ENCODE assay signal across 18 mouse cellular contexts in the genomic region with DNA sequence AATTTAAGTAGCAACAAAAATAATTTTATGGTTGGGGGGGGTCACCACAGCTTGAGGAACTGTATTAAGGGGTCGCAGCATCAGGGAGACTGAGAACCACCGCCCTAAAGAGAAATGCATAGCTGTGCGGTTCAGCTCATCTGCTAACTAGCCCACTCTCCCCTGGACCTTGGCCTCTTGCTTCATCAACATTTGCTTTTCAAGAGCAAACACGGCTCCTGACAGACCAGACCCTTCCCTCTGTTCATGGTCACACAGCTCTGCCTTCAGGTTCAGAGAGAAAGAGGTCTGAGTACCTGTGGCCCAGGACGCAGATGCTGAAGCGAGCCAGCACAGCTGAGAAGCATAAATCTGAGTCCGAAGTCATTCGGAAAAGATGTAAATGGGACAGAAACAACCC. TPM values are rescaled to one million over a fixed set of nuclear protein-coding genes. Genes with fewer than 3 reads are reported as not detected.
DNase-seq lines count a peak whose midpoint lies in the region; ATAC-seq lines count a peak whose summit lies in the region.
"Had no signal": no experiment of that assay in that cellular context is flagged by ENCODE, and none has a peak within 500 bp of the region (broad histone marks: within the 10 kb centered on the region; RNA-seq: fewer than 3 reads in every experiment).

No protein-coding gene starts in this region.

- H3K4me1 ChIP-seq in hindbrain, embryonic 14.5 days (replicated peaks; ENCODE audit: control insufficient read depth, insufficient read depth, low read length) = peaks cover 16% of the 10 kb centered on the region
- peaks cover 16% of the 10 kb centered on the region for H3K4me1 ChIP-seq in hindbrain, embryonic 16.5 days (ENCODE audit: control insufficient read depth, insufficient read depth, low read depth, low read length)
- peaks cover 14% of the 10 kb centered on the region for H3K4me1 ChIP-seq in intestine, embryonic 16.5 days (ENCODE audit: control insufficient read depth, insufficient read depth, low read length)
- peaks cover 26% of the 10 kb centered on the region for H3K4me1 ChIP-seq in liver, embryonic 13.5 days (replicated peaks)
- peaks cover 23% of the 10 kb centered on the region for H3K4me1 ChIP-seq in stomach, embryonic 15.5 days

- intact Hi-C loops in left cerebral cortex, postnatal 36 days (cut with DNase I) = no loop called here

- H3K27ac ChIP-seq in hindbrain, embryonic 14.5 days = 0 out of 2 replicates have a peak overlapping the region, but pooled peaks have one; percentile 66
- no peak overlapping the region; the same call in 1 of the 2 replicates for H3K27ac ChIP-seq in hindbrain, embryonic 16.5 days (ENCODE audit: low read depth, low read length)
- H3K27ac ChIP-seq in intestine, embryonic 16.5 days (ENCODE audit: low read length) = peak overlapping the region; percentile 43; the same call in 1 of the 2 replicates
- H3K27ac ChIP-seq in liver, embryonic 13.5 days = no peak overlapping the region
- 0 out of 2 replicates have a peak overlapping the region, but pooled peaks have one; percentile 1 for H3K27ac ChIP-seq in stomach, embryonic 15.5 days
- H3K27ac ChIP-seq: hindbrain, embryonic 15.5 days had no signal

- no peak overlapping the region for H3K4me3 ChIP-seq in hindbrain, embryonic 14.5 days (replicated peaks; ENCODE audit: low read length)
- H3K4me3 ChIP-seq in hindbrain, embryonic 16.5 days (ENCODE audit: low read length) = no peak overlapping the region
- H3K4me3 ChIP-seq in intestine, embryonic 16.5 days (ENCODE audit: low read length) = peak overlapping the region; percentile 7; the same call in 1 of the 2 replicates
- H3K4me3 ChIP-seq in liver, embryonic 13.5 days (replicated peaks) = no peak overlapping the region
- no peak overlapping the region for H3K4me3 ChIP-seq in stomach, embryonic 15.5 days (replicated peaks)
- H3K4me3 ChIP-seq: forebrain, embryonic 10.5 days; heart, embryonic 15.5 days; hindbrain, embryonic 15.5 days; limb, embryonic 12.5 days had no signal

- WGBS in hindbrain, embryonic 14.5 days = 86% methylated on average over 8 of the region's 8 CpGs
- WGBS in hindbrain, embryonic 16.5 days = 76% methylated on average over 8 of the region's 8 CpGs
- 63% methylated on average over 8 of the region's 8 CpGs for WGBS in intestine, embryonic 16.5 days
- 76% methylated on average over 8 of the region's 8 CpGs for WGBS in liver, embryonic 13.5 days (ENCODE audit: insufficient replicate concordance)
- 70% methylated on average over 8 of the region's 8 CpGs for WGBS in stomach, embryonic 15.5 days

- no peak for DNase-seq in hindbrain, embryonic 14.5 days (ENCODE audit: low spot score)
- no peak for DNase-seq in liver, embryonic 13.5 days
- DNase-seq in left cerebral cortex, postnatal 36 days (ENCODE audit: low spot score in 2 of 2) = no peak
- DNase-seq in frontal cortex, postnatal 36 days (ENCODE audit: low spot score in 2 of 2) = no peak
- no peak for DNase-seq in testis, postnatal 10 days (ENCODE audit: low spot score)
- DNase-seq: adrenal gland, postnatal 10 days; cerebellum, adult 18-20 months; cerebellum, postnatal 14 days; kidney, adult 18-20 months; kidney, postnatal 10 days had no signal

- ATAC-seq in hindbrain, embryonic 14.5 days (ENCODE audit: low FRiP score) = no peak
- ATAC-seq in hindbrain, embryonic 16.5 days = no peak
- peak; percentile 69 for ATAC-seq in intestine, embryonic 16.5 days
- peak; percentile 77 for ATAC-seq in liver, embryonic 13.5 days (ENCODE audit: low read depth)
- ATAC-seq in stomach, embryonic 15.5 days (ENCODE audit: insufficient read depth, low FRiP score, low read depth) = peak; percentile 72

- H3K4me2 ChIP-seq in hindbrain, embryonic 14.5 days (replicated peaks) = no peak overlapping the region
- H3K4me2 ChIP-seq in hindbrain, embryonic 16.5 days (ENCODE audit: low read length) = no peak overlapping the region
- peak overlapping the region; percentile 33; the same call in 1 of the 2 replicates for H3K4me2 ChIP-seq in intestine, embryonic 16.5 days (ENCODE audit: low read depth, low read length)
- 0 out of 2 replicates have a peak overlapping the region, but pooled peaks have one; percentile 21 for H3K4me2 ChIP-seq in liver, embryonic 13.5 days
- H3K4me2 ChIP-seq in stomach, embryonic 15.5 days = no peak overlapping the region
- H3K4me2 ChIP-seq: hindbrain, embryonic 15.5 days; limb, embryonic 12.5 days; midbrain, embryonic 11.5 days had no signal

- H3K9me3 ChIP-seq in hindbrain, embryonic 14.5 days (ENCODE audit: control insufficient read depth, low read length) = no peaks in the 10 kb centered on the region
- no peaks in the 10 kb centered on the region for H3K9me3 ChIP-seq in hindbrain, embryonic 16.5 days (ENCODE audit: control insufficient read depth, low read length)
- no peaks in the 10 kb centered on the region for H3K9me3 ChIP-seq in intestine, embryonic 16.5 days (ENCODE audit: control insufficient read depth, low read length)
- H3K9me3 ChIP-seq in liver, embryonic 13.5 days (replicated peaks) = no peaks in the 10 kb centered on the region
- no peaks in the 10 kb centered on the region for H3K9me3 ChIP-seq in stomach, embryonic 15.5 days
- H3K9me3 ChIP-seq: forebrain, embryonic 10.5 days; heart, embryonic 15.5 days; hindbrain, embryonic 15.5 days; limb, embryonic 12.5 days had no signal

- no peak overlapping the region for H3K9ac ChIP-seq in hindbrain, embryonic 14.5 days
- H3K9ac ChIP-seq in hindbrain, embryonic 16.5 days (ENCODE audit: low read depth, low read length) = no peak overlapping the region
- no peak overlapping the region for H3K9ac ChIP-seq in intestine, embryonic 16.5 days (ENCODE audit: low read depth, low read length)
- H3K9ac ChIP-seq in liver, embryonic 13.5 days = no peak overlapping the region
- H3K9ac ChIP-seq in stomach, embryonic 15.5 days = no peak overlapping the region
- H3K9ac ChIP-seq: heart, embryonic 15.5 days; hindbrain, embryonic 15.5 days; limb, embryonic 12.5 days had no signal

- H3K36me3 ChIP-seq in hindbrain, embryonic 14.5 days (replicated peaks; ENCODE audit: control insufficient read depth, insufficient read depth) = no peaks in the 10 kb centered on the region
- H3K36me3 ChIP-seq in hindbrain, embryonic 16.5 days (ENCODE audit: control insufficient read depth, insufficient read depth, low read length) = no peaks in the 10 kb centered on the region
- no peaks in the 10 kb centered on the region for H3K36me3 ChIP-seq in intestine, embryonic 16.5 days (ENCODE audit: control insufficient read depth, insufficient read depth, low read length)
- H3K36me3 ChIP-seq in liver, embryonic 13.5 days = no peaks in the 10 kb centered on the region
- H3K36me3 ChIP-seq in stomach, embryonic 15.5 days = no peaks in the 10 kb centered on the region
- H3K36me3 ChIP-seq: forebrain, embryonic 10.5 days; heart, embryonic 15.5 days; hindbrain, embryonic 15.5 days; limb, embryonic 12.5 days had no signal

- no peaks in the 10 kb centered on the region for H3K27me3 ChIP-seq in hindbrain, embryonic 14.5 days (ENCODE audit: control insufficient read depth, insufficient read depth, low read length)
- no peaks in the 10 kb centered on the region for H3K27me3 ChIP-seq in hindbrain, embryonic 16.5 days (replicated peaks; ENCODE audit: control insufficient read depth, insufficient read depth, low read length)
- no peaks in the 10 kb centered on the region for H3K27me3 ChIP-seq in intestine, embryonic 16.5 days (replicated peaks; ENCODE audit: control insufficient read depth, insufficient read depth, low read length)
- no peaks in the 10 kb centered on the region for H3K27me3 ChIP-seq in liver, embryonic 13.5 days
- no peaks in the 10 kb centered on the region for H3K27me3 ChIP-seq in stomach, embryonic 15.5 days (replicated peaks)
- H3K27me3 ChIP-seq: hindbrain, embryonic 15.5 days; limb, embryonic 12.5 days had no signal

RNA-seq across cellular contexts. Expression of gene Srgap1, which starts 29.4 kb away (rescaled TPM):
- 28.2 and 34.6 TPM in 2 replicates for polyA plus RNA-seq in hindbrain, embryonic 14.5 days (2014; fragmentation: Nextera tagmentation; extraction: Ambion mirVana)
- 28.5 and 29.2 TPM in 2 replicates for polyA plus RNA-seq in hindbrain, embryonic 16.5 days (2015; fragmentation: Nextera tagmentation; extraction: Ambion mirVana)
- 3.7 and 4.7 TPM in 2 replicates for polyA plus RNA-seq in intestine, embryonic 16.5 days (2015; fragmentation: Nextera tagmentation; extraction: Ambion mirVana)
- polyA plus RNA-seq in liver, embryonic 13.5 days (2015; fragmentation: Nextera tagmentation; extraction: Ambion mirVana) = 1.3 TPM in 2 replicates
- polyA plus RNA-seq in stomach, embryonic 15.5 days (2015; fragmentation: Nextera tagmentation; extraction: Ambion mirVana) = 10.0 and 10.4 TPM in 2 replicates
- 10 to 100 TPM in 1 of 2 experiments, 1 to 10 TPM in 1; 7.7 to 11.1 TPM for total RNA-seq in left cerebral cortex, postnatal 36 days (2021)

Comparison
In these comparisons a context has a peak if more than half of its experiments do, and no peak if none do; other contexts are left out.
1. H3K27ac ChIP-seq: peak in hindbrain, embryonic 14.5 days (single experiment), intestine, embryonic 16.5 days (single experiment) and stomach, embryonic 15.5 days (single experiment); none in hindbrain, embryonic 16.5 days (single experiment) and liver, embryonic 13.5 days (single experiment).
2. ATAC-seq: peak in intestine, embryonic 16.5 days (single experiment), liver, embryonic 13.5 days (single experiment) and stomach, embryonic 15.5 days (single experiment); none in hindbrain, embryonic 14.5 days (single experiment) and hindbrain, embryonic 16.5 days (single experiment).
3. H3K4me2 ChIP-seq: peak in intestine, embryonic 16.5 days (single experiment) and liver, embryonic 13.5 days (single experiment); none in hindbrain, embryonic 14.5 days (single experiment), hindbrain, embryonic 16.5 days (single experiment) and stomach, embryonic 15.5 days (single experiment).